26 mouse cellular contexts compared by ENCODE assay signal in genomic region chr15:64515179-64515578, GRCm38 (mm10).
A peak's percentile ranks its signal among the peaks of the same experiment; 100 is the strongest.
DNase-seq lines count a peak whose midpoint lies in the region; TF ChIP-seq lines count a peak whose summit lies in the region.
"Had no signal": no experiment of that assay in that cellular context is flagged by ENCODE, and none has a peak within 500 bp of the region (broad histone marks: within the 10 kb centered on the region; RNA-seq: fewer than 3 reads in every experiment).

No protein-coding gene starts in this region.

- no peaks in the 10 kb centered on the region for H3K79me2 ChIP-seq in heart, adult 2 months (replicated peaks; ENCODE audit: control insufficient read depth, insufficient read depth, low read length)
- H3K79me2 ChIP-seq in liver, adult 2 months (ENCODE audit: control insufficient read depth, insufficient read depth, low read length), result no peaks in the 10 kb centered on the region

- H3K4me1 ChIP-seq in heart, adult 2 months (ENCODE audit: control insufficient read depth, insufficient read depth, low read length), result peaks cover 4% of the 10 kb centered on the region
- no peaks in the 10 kb centered on the region for H3K4me1 ChIP-seq in liver, adult 2 months (ENCODE audit: control insufficient read depth, insufficient read depth, low read length)
- no peaks in the 10 kb centered on the region for H3K4me1 ChIP-seq in cerebellum, adult 2 months (ENCODE audit: control insufficient read depth, insufficient read depth, low read length)
- no peaks in the 10 kb centered on the region for H3K4me1 ChIP-seq in kidney, adult 2 months (ENCODE audit: control insufficient read depth, insufficient read depth, low read length)
- H3K4me1 ChIP-seq: forebrain, embryonic 12.5 days; hindbrain, embryonic 15.5 days; limb, embryonic 13.5 days; midbrain, embryonic 13.5 days had no signal

- TF ChIP-seq CTCF in heart, adult 2 months (IDR thresholded peaks at IDR 0.05), result peak; percentile 57
- 0 out of 2 replicates have a peak, but pooled peaks have one; percentile 5 for TF ChIP-seq CTCF in liver, adult 2 months (IDR thresholded peaks at IDR 0.05; ENCODE audit: low read depth, low read length)
- TF ChIP-seq CTCF in cerebellum, adult 2 months (IDR thresholded peaks at IDR 0.05; ENCODE audit: borderline replicate concordance, insufficient read depth, low read depth, low read length), result no peak
- no peak for TF ChIP-seq CTCF in kidney, adult 2 months (conservative IDR thresholded peaks at IDR 0.05; ENCODE audit: insufficient read depth, insufficient read length, low read depth, low read length)

- DNase-seq in heart, adult 2 months, result no peak
- DNase-seq in heart, postnatal 10 days, result no peak
- no peak for DNase-seq in liver, adult 2 months (ENCODE audit: extremely low read depth, low read depth, low spot score)
- DNase-seq in liver, result no peak
- peak; percentile 75 for DNase-seq in 3T3-L1 (ENCODE audit: low read depth, low spot score)
- DNase-seq in NIH3T3 (ENCODE audit: low read depth), result peak; percentile 76
- DNase-seq in cerebellum, adult 2 months, result no peak
- no peak for DNase-seq in kidney, adult 2 months
- DNase-seq: adrenal gland, postnatal 25 days; cerebellum, adult 11-12 months; cerebellum, postnatal 10 days; gastrocnemius, postnatal 10 days; heart, postnatal 14 days; kidney, adult 9 months; kidney, postnatal 14 days; right cerebral cortex, postnatal 25 days; thymus, adult 2 months; thymus, postnatal 36 days had no signal

- H3K9ac ChIP-seq in heart, adult 2 months (ENCODE audit: low read depth, low read length), result no peak overlapping the region
- H3K9ac ChIP-seq in liver, adult 2 months (ENCODE audit: low read depth, low read length), result no peak overlapping the region
- H3K9ac ChIP-seq: forebrain, embryonic 12.5 days; hindbrain, embryonic 15.5 days; limb, embryonic 13.5 days; liver, embryonic 14.5 days; midbrain, embryonic 13.5 days had no signal

- H3K36me3 ChIP-seq in heart, adult 2 months (ENCODE audit: control insufficient read depth, insufficient read depth, low read length), result peaks cover 2% of the 10 kb centered on the region; the same call in 1 of the 2 replicates
- H3K36me3 ChIP-seq in liver, adult 2 months (ENCODE audit: control insufficient read depth, insufficient read depth, low read length), result no peaks in the 10 kb centered on the region
- H3K36me3 ChIP-seq in kidney, adult 2 months (ENCODE audit: control insufficient read depth, insufficient read depth, low read length), result no peaks in the 10 kb centered on the region
- H3K36me3 ChIP-seq: forebrain, embryonic 12.5 days; hindbrain, embryonic 10.5 days; hindbrain, embryonic 15.5 days; limb, embryonic 13.5 days; midbrain, embryonic 13.5 days had no signal

- no peak for TF ChIP-seq EP300 in heart, adult 2 months (IDR thresholded peaks at IDR 0.05; ENCODE audit: insufficient read depth, low read depth, low read length)

- no peak overlapping the region for H3K4me3 ChIP-seq in heart, adult 2 months
- no peak overlapping the region for H3K4me3 ChIP-seq in liver, adult 2 months (ENCODE audit: insufficient read depth, low read depth, low read length)
- no peak overlapping the region for H3K4me3 ChIP-seq in cerebellum, adult 2 months (replicated peaks; ENCODE audit: insufficient read depth, low read depth, low read length)
- H3K4me3 ChIP-seq in kidney, adult 2 months (ENCODE audit: insufficient read depth, low read depth, low read length), result no peak overlapping the region
- H3K4me3 ChIP-seq: forebrain, embryonic 12.5 days; hindbrain, embryonic 10.5 days; hindbrain, embryonic 15.5 days; limb, embryonic 13.5 days; midbrain, embryonic 13.5 days had no signal

- TF ChIP-seq POLR2A in heart, adult 2 months (IDR thresholded peaks at IDR 0.05; ENCODE audit: insufficient read depth, low read depth, low read length), result no peak
- no peak for TF ChIP-seq POLR2A in liver, adult 2 months (IDR thresholded peaks at IDR 0.05; ENCODE audit: extremely low read depth, insufficient read depth, low read length)
- no peak for TF ChIP-seq POLR2A in cerebellum, adult 2 months (IDR thresholded peaks at IDR 0.05; ENCODE audit: borderline replicate concordance, insufficient read depth, low read length)
- no peak for TF ChIP-seq POLR2A in kidney, adult 2 months (IDR thresholded peaks at IDR 0.05; ENCODE audit: low read depth, low read length)

- intact Hi-C loops in heart, adult 2 months (cut with DNase I), result loop anchor here (2.0 kb wide), 1 partner anchor 340 kb away; no protein-coding TSS in a partner anchor
- intact Hi-C loops in heart, postnatal 10 days (cut with DNase I), result no loop called here

- H3K27me3 ChIP-seq in heart, adult 2 months (ENCODE audit: control insufficient read depth, insufficient read depth, low read length), result no peaks in the 10 kb centered on the region
- no peaks in the 10 kb centered on the region for H3K27me3 ChIP-seq in liver, adult 2 months (ENCODE audit: control insufficient read depth, insufficient read depth, low read length)
- H3K27me3 ChIP-seq in cerebellum, adult 2 months (ENCODE audit: control insufficient read depth, insufficient read depth, low read length), result no peaks in the 10 kb centered on the region; the same call in 1 of the 2 replicates
- no peaks in the 10 kb centered on the region for H3K27me3 ChIP-seq in kidney, adult 2 months (replicated peaks; ENCODE audit: control insufficient read depth, insufficient read depth, low read length)
- H3K27me3 ChIP-seq: CH12.LX; forebrain, embryonic 12.5 days; hindbrain, embryonic 15.5 days; limb, embryonic 13.5 days; midbrain, embryonic 13.5 days had no signal

- no peak overlapping the region for H3K27ac ChIP-seq in heart, adult 2 months
- H3K27ac ChIP-seq in liver, adult 2 months (replicated peaks; ENCODE audit: insufficient read depth, low read depth, low read length), result no peak overlapping the region
- no peak overlapping the region for H3K27ac ChIP-seq in cerebellum, adult 2 months (ENCODE audit: insufficient read depth, low read length)
- no peak overlapping the region for H3K27ac ChIP-seq in kidney, adult 2 months (ENCODE audit: insufficient read depth, low read depth, low read length)
- H3K27ac ChIP-seq: forebrain, embryonic 12.5 days; hindbrain, embryonic 10.5 days; hindbrain, embryonic 15.5 days; limb, embryonic 13.5 days; liver, embryonic 14.5 days; macrophage; midbrain, embryonic 13.5 days had no signal

Comparison
In these comparisons a context has a peak if more than half of its experiments do, and no peak if none do; other contexts are left out.
1. DNase-seq: peak in 3T3-L1 (single experiment) and NIH3T3 (single experiment); none in heart, adult 2 months (0 of 2), heart, postnatal 10 days (0 of 2), liver, adult 2 months (single experiment), liver (single experiment), cerebellum, adult 2 months (0 of 2) and kidney, adult 2 months (single experiment).
2. CTCF ChIP-seq: peak in heart, adult 2 months (single experiment) and liver, adult 2 months (single experiment); none in cerebellum, adult 2 months (single experiment) and kidney, adult 2 months (single experiment).